Mouse (Mus musculus) left cerebral cortex, adult 8-10 months (tissue): ENCODE results near the gene Gfi1b. TPM values are rescaled to one million over a fixed set of nuclear protein-coding genes. Genes with fewer than 3 reads are reported as not detected.

Experiments
- DNase-seq, 2 experiments: peaks; one replicate each; pipeline ENCODE4 v3.0.0; 2022; ENCODE audit warnings: low spot score in 2 of 2
- total RNA-seq, 4 experiments: library from RNA; stranded (reverse); gene quantifications; 2 replicates each; pipeline ENCODE4 v1.2.4; 2022

The Gfi1b gene
- total RNA-seq: not detected

- no peak for DNase-seq
Observed at GRCm38 (mm10) chr2:28621664-28622171, at the start of gene Gfi1b. Gene Gfi1b (minus strand): TSS chr2:28621982.

GRCm38 (mm10) chr2:28671438-28671837, 49.7 kb upstream of the Gfi1b start:
- no peak for DNase-seq

GRCm38 (mm10) chr2:28665818-28666217, 44.0 kb upstream of the Gfi1b start:
- DNase-seq: no peak

GRCm38 (mm10) chr2:28662891-28663290, 41.1 kb upstream of the Gfi1b start:
- no peak for DNase-seq

- DNase-seq: no peak
Observed at GRCm38 (mm10) chr2:28656216-28656615, 34.4 kb upstream of the Gfi1b start.

GRCm38 (mm10) chr2:28654295-28654694, 32.5 kb upstream of the Gfi1b start:
- DNase-seq: no peak

GRCm38 (mm10) chr2:28653351-28653750, 31.6 kb upstream of the Gfi1b start:
- peak in 1 of 2 experiments; percentile 55 for DNase-seq

GRCm38 (mm10) chr2:28650526-28650925, 28.7 kb upstream of the Gfi1b start:
- no peak for DNase-seq

- DNase-seq: no peak
Observed at GRCm38 (mm10) chr2:28643081-28643480, 21.3 kb upstream of the Gfi1b start.

GRCm38 (mm10) chr2:28641435-28641941, 19.7 kb upstream of the Gfi1b start:
- peak; percentile 18 to 32 for DNase-seq

- peak; percentile 93 to 94 for DNase-seq
Observed at GRCm38 (mm10) chr2:28640461-28641424, 19.0 kb upstream of the Gfi1b start, which contains the start of gene Tsc1. Gene Tsc1 (plus strand): TSS chr2:28641228.

GRCm38 (mm10) chr2:28639794-28640193, 18.0 kb upstream of the Gfi1b start:
- DNase-seq: peak; percentile 16 to 19

GRCm38 (mm10) chr2:28638886-28639285, 17.1 kb upstream of the Gfi1b start:
- peak in 1 of 2 experiments; percentile 14 for DNase-seq

GRCm38 (mm10) chr2:28638352-28638751, 16.6 kb upstream of the Gfi1b start:
- DNase-seq: no peak

GRCm38 (mm10) chr2:28637106-28637845, 15.5 kb upstream of the Gfi1b start:
- DNase-seq: no peak

- DNase-seq: no peak
Observed at GRCm38 (mm10) chr2:28635199-28635598, 13.4 kb upstream of the Gfi1b start.

- no peak for DNase-seq
Observed at GRCm38 (mm10) chr2:28633136-28633535, 11.4 kb upstream of the Gfi1b start.

GRCm38 (mm10) chr2:28632626-28633025, 10.8 kb upstream of the Gfi1b start:
- no peak for DNase-seq

- DNase-seq: no peak
Observed at GRCm38 (mm10) chr2:28629911-28630381, 8.2 kb upstream of the Gfi1b start.

- no peak for DNase-seq
Observed at GRCm38 (mm10) chr2:28628053-28628452, 6.3 kb upstream of the Gfi1b start.

GRCm38 (mm10) chr2:28626038-28626437, 4.3 kb upstream of the Gfi1b start:
- no peak for DNase-seq

GRCm38 (mm10) chr2:28624870-28625269, 3.1 kb upstream of the Gfi1b start:
- no peak for DNase-seq
